Mouse (Mus musculus) embryonic facial prominence, embryonic 13.5 days (tissue): ENCODE measurements around the gene Otud5. TPM values are rescaled to one million over a fixed set of nuclear protein-coding genes. Genes with fewer than 3 reads are reported as not detected.

Experiments
- ATAC-seq: fragments of 200-750 bp; cut with Nextera tagmentation; 2 replicates; pipeline ENCODE4 v1.8.0; 2017; ENCODE audit warnings: low read depth; ENCODE audit not compliant: insufficient number of reproducible peaks, insufficient read depth, low FRiP score, low TSS enrichment
- H3K27ac ChIP-seq: fragments of 300-500 bp; sonication (generic); 2 replicates; pipeline ENCODE4 v1.5.1; 2015; ENCODE audit warnings: moderate library complexity, mild to moderate bottlenecking, inconsistent platforms
- H3K27me3 ChIP-seq: fragments of 300-500 bp; sonication (generic); 2 replicates; pipeline ENCODE4 v1.6.1; 2015; ENCODE audit warnings: mild to moderate bottlenecking, inconsistent platforms
- H3K36me3 ChIP-seq: fragments of 300-500 bp; sonication (generic); 2 replicates; pipeline ENCODE4 v1.6.1; 2015; ENCODE audit warnings: mild to moderate bottlenecking, inconsistent platforms
- H3K4me1 ChIP-seq: fragments of 300-500 bp; sonication (generic); 2 replicates; pipeline ENCODE4 v1.6.1; 2015; ENCODE audit warnings: inconsistent platforms
- H3K4me2 ChIP-seq: fragments of 300-500 bp; sonication (generic); 2 replicates; pipeline ENCODE4 v1.6.1; 2015; ENCODE audit warnings: moderate library complexity, mild to moderate bottlenecking, inconsistent platforms
- H3K4me3 ChIP-seq: fragments of 300-500 bp; sonication (generic); 2 replicates; pipeline ENCODE4 v1.5.1; 2015; ENCODE audit warnings: mild to moderate bottlenecking, inconsistent platforms
- H3K9ac ChIP-seq: fragments of 300-500 bp; sonication (generic); 2 replicates; pipeline ENCODE4 v1.6.1; 2015; ENCODE audit warnings: mild to moderate bottlenecking, inconsistent platforms
- H3K9me3 ChIP-seq: fragments of 300-500 bp; sonication (generic); 2 replicates; pipeline ENCODE4 v1.6.1; 2016; ENCODE audit warnings: inconsistent platforms
- WGBS: fragments of 180-500 bp; shearing (Covaris S2); methylation state at CpG from one replicate; pipeline ENCODE4 v1.1.7; 2015; ENCODE audit warnings: mixed read lengths; 5-methylcytosine and 5-hydroxymethylcytosine counted together
- polyA plus RNA-seq: library from polyadenylated mRNA; unstranded; fragments of >200 nt; fragmentation: Nextera tagmentation; extraction: Ambion mirVana; gene quantifications from 2 replicates; pipeline ENCODE4 v1.2.1, GENCODE M21; 2015

Gene Otud5
- polyA plus RNA-seq, 1 experiment from 2014 or later = 51.4 TPM

- Histone ChIP-seq H3K4me2 (no peak overlapping the region), H3K4me3 (no peak overlapping the region), H3K9ac (no peak overlapping the region), H3K27me3 (no peaks in the 10 kb centered on the region), H3K4me1 (no peaks in the 10 kb centered on the region), H3K27ac (no peak overlapping the region), H3K9me3 (no peaks in the 10 kb centered on the region), H3K36me3 (peaks cover 7% of the 10 kb centered on the region; the same call in 1 of the 2 replicates)
- WGBS = 52% methylated on average over 2 of the region's 2 CpGs
- no peak for ATAC-seq
These were observed 13.4 kb downstream of the Otud5 start for GRCm38 (mm10) chrX:7854578-7854977.

- H3K9ac ChIP-seq = no peak overlapping the region
- whole genome bisulfite sequencing = 95% methylated on average over 3 of the region's 3 CpGs
- no peak overlapping the region for H3K27ac ChIP-seq
- no peak overlapping the region for H3K4me2 ChIP-seq
- H3K4me3 ChIP-seq = no peak overlapping the region
- ATAC-seq = no peak
- H3K9me3 ChIP-seq = no peaks in the 10 kb centered on the region
- no peaks in the 10 kb centered on the region for H3K4me1 ChIP-seq
- H3K36me3 ChIP-seq = peaks cover 7% of the 10 kb centered on the region; the same call in 1 of the 2 replicates
- H3K27me3 ChIP-seq = no peaks in the 10 kb centered on the region
These were observed 18.1 kb downstream of the Otud5 start for GRCm38 (mm10) chrX:7859191-7859753.

GRCm38 (mm10) chrX:7863181-7863580 lies 22.0 kb downstream of the Otud5 start:
- H3K4me3 ChIP-seq = no peak overlapping the region
- no peaks in the 10 kb centered on the region for H3K27me3 ChIP-seq
- no peaks in the 10 kb centered on the region for H3K4me1 ChIP-seq
- WGBS = 87% methylated on average over 1 of the region's 1 CpGs
- H3K9me3 ChIP-seq = no peaks in the 10 kb centered on the region
- no peak for ATAC-seq
- peaks cover 10% of the 10 kb centered on the region for H3K36me3 ChIP-seq
- no peak overlapping the region for H3K4me2 ChIP-seq
- H3K27ac ChIP-seq = no peak overlapping the region
- H3K9ac ChIP-seq = no peak overlapping the region

- Histone ChIP-seq H3K27me3 (no peaks in the 10 kb centered on the region), H3K36me3 (peaks cover 13% of the 10 kb centered on the region), H3K4me1 (no peaks in the 10 kb centered on the region), H3K4me3 (no peak overlapping the region), H3K9ac (no peak overlapping the region), H3K4me2 (no peak overlapping the region), H3K27ac (no peak overlapping the region), H3K9me3 (no peaks in the 10 kb centered on the region)
- ATAC-seq = no peak
- 86% methylated on average over 3 of the region's 3 CpGs for WGBS
These were observed 23.4 kb downstream of the Otud5 start for GRCm38 (mm10) chrX:7864551-7864950.

GRCm38 (mm10) chrX:7865343-7865742 lies 24.2 kb downstream of the Otud5 start:
- WGBS = 78% methylated on average over 2 of the region's 2 CpGs
- no peak for ATAC-seq
- H3K27me3 ChIP-seq = no peaks in the 10 kb centered on the region

GRCm38 (mm10) chrX:7865786-7866185 lies 24.6 kb downstream of the Otud5 start:
- Histone ChIP-seq H3K9me3 (no peaks in the 10 kb centered on the region), H3K4me3 (no peak overlapping the region), H3K27me3 (no peaks in the 10 kb centered on the region), H3K4me2 (no peak overlapping the region), H3K36me3 (peaks cover 13% of the 10 kb centered on the region), H3K9ac (no peak overlapping the region), H3K27ac (no peak overlapping the region), H3K4me1 (no peaks in the 10 kb centered on the region)
- no peak for ATAC-seq
- WGBS = 67% methylated on average over 2 of the region's 2 CpGs

More at GRCm38 (mm10) chrX:7865343-7865742, 24.2 kb downstream of the Otud5 start:
- H3K9ac ChIP-seq = no peak overlapping the region
- peaks cover 13% of the 10 kb centered on the region for H3K36me3 ChIP-seq
- H3K4me1 ChIP-seq = no peaks in the 10 kb centered on the region
- H3K27ac ChIP-seq = no peak overlapping the region
- H3K4me2 ChIP-seq = no peak overlapping the region
- no peak overlapping the region for H3K4me3 ChIP-seq
- H3K9me3 ChIP-seq = no peaks in the 10 kb centered on the region

GRCm38 (mm10) chrX:7867141-7867540 lies 26.0 kb downstream of the Otud5 start:
- no peak overlapping the region for H3K27ac ChIP-seq
- H3K4me3 ChIP-seq = no peak overlapping the region
- no peaks in the 10 kb centered on the region for H3K4me1 ChIP-seq
- no peak overlapping the region for H3K9ac ChIP-seq
- H3K9me3 ChIP-seq = no peaks in the 10 kb centered on the region
- H3K27me3 ChIP-seq = no peaks in the 10 kb centered on the region
- no peak for ATAC-seq
- WGBS = 93% methylated on average over 1 of the region's 1 CpGs
- no peak overlapping the region for H3K4me2 ChIP-seq
- H3K36me3 ChIP-seq = peaks cover 18% of the 10 kb centered on the region

GRCm38 (mm10) chrX:7868506-7868905 lies 27.3 kb downstream of the Otud5 start:
- H3K36me3 ChIP-seq = peaks cover 26% of the 10 kb centered on the region
- no peaks in the 10 kb centered on the region for H3K4me1 ChIP-seq
- H3K27me3 ChIP-seq = no peaks in the 10 kb centered on the region
- no peak overlapping the region for H3K9ac ChIP-seq
- no peak overlapping the region for H3K4me2 ChIP-seq
- WGBS = 53% methylated on average over 2 of the region's 2 CpGs
- H3K4me3 ChIP-seq = no peak overlapping the region
- no peaks in the 10 kb centered on the region for H3K9me3 ChIP-seq
- no peak for ATAC-seq
- no peak overlapping the region for H3K27ac ChIP-seq

GRCm38 (mm10) chrX:7869826-7870225 lies 28.7 kb downstream of the Otud5 start:
- H3K4me1 ChIP-seq = no peaks in the 10 kb centered on the region
- H3K4me2 ChIP-seq = no peak overlapping the region
- no peaks in the 10 kb centered on the region for H3K9me3 ChIP-seq
- H3K27me3 ChIP-seq = no peaks in the 10 kb centered on the region
- no peak overlapping the region for H3K9ac ChIP-seq
- peaks cover 34% of the 10 kb centered on the region for H3K36me3 ChIP-seq
- no peak overlapping the region for H3K27ac ChIP-seq
- WGBS = 49% methylated on average over 3 of the region's 3 CpGs
- ATAC-seq = no peak
- H3K4me3 ChIP-seq = no peak overlapping the region

- H3K4me3 ChIP-seq = peak within 1 kb of the TSS; percentile 48
- peak within 1 kb of the TSS; percentile 62 for H3K9ac ChIP-seq
- peaks cover 14% of the 10 kb centered on the region for H3K36me3 ChIP-seq
- H3K4me1 ChIP-seq = peaks cover 4% of the 10 kb centered on the region; the same call in 1 of the 2 replicates
- no peaks in the 10 kb centered on the region for H3K9me3 ChIP-seq
- H3K27me3 ChIP-seq = peaks cover 7% of the 10 kb centered on the region
- peak; percentile 83 for ATAC-seq
- 19% methylated on average over 25 of the region's 38 CpGs for WGBS
- H3K4me2 ChIP-seq = peak within 1 kb of the TSS; percentile 81
- H3K27ac ChIP-seq = no peak within 1 kb of the TSS
These were observed 36.8 kb downstream of the Otud5 start, which contains the start of gene Pim2 for GRCm38 (mm10) chrX:7878007-7878419. Gene Pim2 (plus strand): TSS chrX:7878262.

- H3K9ac ChIP-seq = peak overlapping the region; percentile 62
These were observed 37.3 kb downstream of the Otud5 start for GRCm38 (mm10) chrX:7878495-7878894.

GRCm38 (mm10) chrX:7879819-7880218 lies 38.7 kb downstream of the Otud5 start:
- Histone ChIP-seq H3K36me3 (peaks cover 2% of the 10 kb centered on the region; the same call in 1 of the 2 replicates), H3K9ac (no peak overlapping the region), H3K27ac (no peak overlapping the region), H3K4me1 (peaks cover 4% of the 10 kb centered on the region; the same call in 1 of the 2 replicates), H3K4me2 (peak overlapping the region; percentile 81), H3K9me3 (no peaks in the 10 kb centered on the region), H3K4me3 (no peak overlapping the region), H3K27me3 (peaks cover 7% of the 10 kb centered on the region)
- peak; percentile 46; the same call in 1 of the 2 replicates for ATAC-seq
- WGBS = 23% methylated on average over 11 of the region's 11 CpGs

More at GRCm38 (mm10) chrX:7878495-7878894, 37.3 kb downstream of the Otud5 start:
- H3K4me3 ChIP-seq = peak overlapping the region; percentile 48
- no peak; the same call in 1 of the 2 replicates for ATAC-seq
- peak overlapping the region; percentile 81 for H3K4me2 ChIP-seq
- H3K27ac ChIP-seq = no peak overlapping the region
- peaks cover 4% of the 10 kb centered on the region; the same call in 1 of the 2 replicates for H3K4me1 ChIP-seq
- WGBS = 28% methylated on average over 21 of the region's 21 CpGs
- H3K36me3 ChIP-seq = peaks cover 11% of the 10 kb centered on the region
- H3K27me3 ChIP-seq = peaks cover 7% of the 10 kb centered on the region
- no peaks in the 10 kb centered on the region for H3K9me3 ChIP-seq
